Mouse (Mus musculus) embryonic stem cell, embryonic (primary cell): ENCODE data around the gene Gmds.

Source experiments
- CTCF ChIA-PET, 4 experiments: fragments of 300-600 bp in 2 of 4; fragments of 350-600 bp in 2 of 4; sonication (Branson Sonifier 250); formaldehyde crosslinking; loops; one replicate each; lab custom pipeline; 2022; ENCODE audit warnings: inconsistent platforms in 2 of 4; lab: Charles Lee
- POLR2A ChIA-PET, 4 experiments: fragments of 300-600 bp in 2 of 4; fragments of 350-600 bp in 2 of 4; sonication (Branson Sonifier 250); formaldehyde crosslinking; loops; one replicate each; lab custom pipeline; 2022; ENCODE audit warnings: antibody characterized with exemption in 4 of 4, inconsistent platforms in 1 of 4; lab: Charles Lee

The Gmds gene

GRCm38 (mm10) chr13:31929299-31929698, 409.2 kb downstream of the Gmds start:
- ChIA-PET CTCF (no interaction called here), POLR2A (no interaction called here)

GRCm38 (mm10) chr13:31926599-31926998, 411.9 kb downstream of the Gmds start:
- POLR2A ChIA-PET: interaction anchor here in 1 of 4 experiments (0.6 kb wide), 1 partner anchor 49 kb away, joined by 4 read pairs; no protein-coding TSS in a partner anchor
- CTCF ChIA-PET: interaction anchor here in 2 of 4 experiments (0.5 to 0.9 kb wide), 2 partner anchors 135 to 1424 kb away, joined by 3 read pairs; no protein-coding TSS in a partner anchor

DNA sequence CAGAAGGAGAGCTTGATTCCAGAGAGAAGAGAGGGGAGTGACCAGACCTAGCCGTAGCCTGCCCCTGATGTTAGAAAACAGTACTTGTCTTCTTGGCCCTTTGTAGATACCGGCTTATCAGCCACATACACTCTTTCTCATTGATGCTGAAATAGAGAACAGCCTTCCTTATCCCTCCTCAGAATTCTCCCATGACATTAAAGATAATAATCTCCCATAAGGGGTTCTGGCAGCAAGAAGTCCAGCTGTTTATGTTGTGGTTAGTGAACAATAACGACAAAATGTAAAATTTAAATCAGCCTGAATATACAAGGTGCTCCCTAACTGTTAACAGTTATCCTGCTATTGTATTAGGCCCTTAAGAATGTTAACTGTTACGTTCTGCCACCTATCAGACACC, 414.0 kb downstream of the Gmds start:
- ChIA-PET POLR2A (no interaction called here), CTCF (no interaction called here)

DNA sequence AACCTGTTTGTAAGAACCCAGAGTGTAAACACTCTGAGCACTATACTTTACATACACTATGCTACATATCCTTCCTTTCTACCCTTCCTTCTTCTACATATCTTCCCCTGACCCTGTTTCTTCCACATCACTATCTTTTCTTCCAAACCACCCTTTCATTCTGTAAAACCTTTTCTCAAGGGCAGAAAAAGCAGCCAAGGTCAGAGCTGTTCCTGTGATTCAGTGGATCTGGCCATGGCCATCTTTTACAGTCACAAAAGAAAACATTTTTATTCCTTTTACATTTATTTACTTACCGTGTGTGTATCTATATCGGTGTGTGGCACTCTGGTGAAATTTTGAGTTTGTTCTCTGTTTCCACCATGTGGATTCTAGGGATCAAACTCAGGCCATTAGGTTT, 418.8 kb downstream of the Gmds start:
- ChIA-PET CTCF (no interaction called here), POLR2A (no interaction called here)

DNA sequence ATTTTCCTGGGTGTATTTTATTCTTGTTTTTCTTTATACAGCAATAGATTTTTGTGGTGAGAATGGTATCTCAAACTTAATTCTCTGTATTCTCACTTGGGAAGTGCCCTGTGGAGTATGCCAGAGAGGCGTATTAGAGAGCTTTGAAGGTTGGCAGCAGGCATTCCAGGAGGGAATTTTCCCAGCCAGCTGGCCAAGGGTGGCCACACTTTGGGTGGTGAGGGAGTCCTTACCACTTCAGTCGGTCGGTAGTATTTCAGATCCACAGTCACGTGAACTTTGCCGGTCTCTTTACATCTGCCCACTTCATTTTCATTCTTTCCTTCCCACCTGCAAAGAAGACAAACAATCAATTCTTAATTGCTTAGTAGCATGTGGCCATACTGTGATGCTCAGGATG, 421.2 kb downstream of the Gmds start:
- ChIA-PET POLR2A (no interaction called here), CTCF (no interaction called here)

- ChIA-PET POLR2A (no interaction called here), CTCF (no interaction called here)
These were observed 422.8 kb downstream of the Gmds start for GRCm38 (mm10) chr13:31915748-31916147.

DNA sequence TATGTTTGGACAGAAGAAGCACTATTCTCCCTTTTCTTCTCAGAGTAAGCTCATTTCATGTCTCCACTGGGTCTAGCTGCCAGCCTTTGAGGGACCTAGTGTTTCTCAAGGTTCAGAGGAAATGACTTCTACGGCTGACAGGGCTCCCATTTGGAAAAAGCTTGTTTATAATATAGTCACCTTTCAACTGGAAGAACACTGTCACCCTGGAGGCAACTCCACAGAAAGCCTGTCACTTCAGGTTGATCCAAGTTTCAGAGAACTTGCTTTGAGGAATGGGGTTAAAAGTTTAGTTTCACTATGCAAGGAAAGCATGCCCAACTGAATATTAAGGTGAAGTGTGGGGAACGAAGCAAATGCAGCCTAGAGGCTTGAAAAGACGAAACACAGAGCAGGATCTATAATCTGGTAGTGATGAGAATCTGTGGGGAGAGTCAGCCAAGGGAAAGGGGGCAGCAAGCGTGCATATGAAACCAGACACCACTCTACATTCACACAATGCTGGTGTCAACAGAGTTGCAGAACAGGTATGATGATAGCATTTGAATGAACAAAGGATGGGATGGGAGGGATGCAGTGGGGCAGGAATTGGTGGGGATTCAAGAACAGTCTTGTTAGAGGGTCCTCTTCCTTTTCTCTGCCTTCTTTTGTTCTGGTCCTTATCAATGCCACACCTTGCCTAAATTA, 423.5 kb downstream of the Gmds start:
- ChIA-PET POLR2A (interaction anchor here in 2 of 4 experiments (0.6 to 0.8 kb wide), 2 partner anchors 15 to 1123 kb away, joined by 3 to 4 read pairs; no protein-coding TSS in a partner anchor), CTCF (no interaction called here)

DNA sequence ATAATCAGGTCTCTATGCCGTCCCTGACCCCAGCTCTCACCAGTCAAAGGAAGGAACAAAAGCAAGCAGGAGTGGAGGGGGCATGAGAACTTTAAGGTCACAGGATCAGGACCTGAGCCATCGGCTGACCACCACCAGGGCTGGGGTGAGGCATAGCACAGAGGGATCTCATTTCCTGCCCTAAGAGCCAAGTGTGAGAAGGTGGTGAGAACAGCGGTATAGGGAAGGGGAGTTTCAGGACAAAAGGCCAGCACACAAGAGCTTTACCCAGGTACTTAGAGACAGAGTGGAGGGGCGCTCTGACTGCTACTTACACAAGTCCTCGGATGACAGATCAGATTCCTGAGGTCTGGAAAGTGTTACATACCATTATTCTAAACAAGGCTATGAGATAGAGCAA, 426.6 kb downstream of the Gmds start:
- ChIA-PET POLR2A (interaction anchor here in 1 of 4 experiments (0.7 kb wide), 1 partner anchor 33 kb away, joined by 3 read pairs; no protein-coding TSS in a partner anchor), CTCF (no interaction called here)

DNA sequence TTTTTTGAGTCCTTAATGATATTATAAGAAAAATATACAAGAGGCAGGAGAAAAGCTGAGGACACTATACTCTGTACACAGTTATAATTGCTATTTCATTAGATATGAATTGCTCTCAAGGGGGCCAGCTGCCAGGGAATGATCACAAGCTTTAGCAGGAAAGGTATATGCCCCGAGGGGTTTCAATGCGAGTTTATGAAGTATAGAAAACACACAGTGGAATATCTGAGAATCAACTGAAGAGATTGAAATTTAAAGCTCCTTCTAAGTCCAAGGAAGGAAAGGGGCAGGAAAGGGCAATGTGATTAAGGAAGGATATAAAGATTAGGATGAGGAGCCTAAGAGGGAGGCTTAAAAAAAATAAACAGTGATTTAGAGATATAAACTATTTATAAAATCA, 427.2 kb downstream of the Gmds start:
- ChIA-PET POLR2A (interaction anchor here in 1 of 4 experiments (1.1 kb wide), 1 partner anchor 11 kb away, joined by 4 read pairs; no protein-coding TSS in a partner anchor), CTCF (no interaction called here)

- ChIA-PET POLR2A (no interaction called here), CTCF (no interaction called here)
These were observed 429.5 kb downstream of the Gmds start for GRCm38 (mm10) chr13:31909031-31909430.

- POLR2A ChIA-PET: no interaction called here
- CTCF ChIA-PET: no interaction called here
These were observed 432.0 kb downstream of the Gmds start for GRCm38 (mm10) chr13:31906514-31906913.

DNA sequence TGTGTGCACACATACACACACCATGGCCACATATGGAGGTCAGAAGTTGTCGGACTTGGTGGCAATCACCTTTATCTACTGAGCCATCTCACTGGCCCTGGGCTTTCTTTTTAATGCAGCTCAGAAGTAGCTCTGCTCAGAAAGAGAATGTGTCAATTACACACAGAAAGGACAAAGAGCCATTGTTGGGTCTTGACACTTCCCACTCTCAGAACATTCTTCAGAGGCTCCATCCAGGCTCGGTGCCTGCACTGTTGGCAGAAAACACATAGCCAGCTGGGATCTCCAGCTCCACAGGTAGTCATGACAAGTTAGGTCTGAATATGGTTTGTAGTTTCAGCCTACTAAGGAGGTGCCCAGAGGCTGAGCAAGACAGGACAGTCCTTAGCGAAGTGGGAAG, 438.3 kb downstream of the Gmds start:
- ChIA-PET POLR2A (interaction anchor here in 1 of 4 experiments (1.5 kb wide), 1 partner anchor 11 kb away, joined by 4 read pairs; no protein-coding TSS in a partner anchor), CTCF (no interaction called here)

DNA sequence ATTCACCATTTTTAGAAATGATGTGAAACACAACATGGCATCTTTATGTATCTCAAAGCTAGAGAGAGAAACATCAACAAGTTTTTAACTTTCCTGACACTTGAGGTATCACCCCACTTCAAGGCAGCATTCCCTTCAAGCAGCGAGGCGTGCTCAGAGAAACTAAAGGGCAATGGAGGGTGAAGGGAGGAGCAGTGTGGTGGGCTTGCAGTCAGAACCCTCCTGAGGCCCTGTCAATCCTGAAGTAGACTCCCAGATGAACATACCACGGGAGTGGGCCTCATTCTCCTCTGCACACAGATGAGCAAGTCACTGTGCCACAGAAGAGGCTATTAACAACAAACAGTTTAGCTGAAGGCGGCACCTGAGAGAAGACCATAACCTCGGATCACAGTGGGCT, 439.1 kb downstream of the Gmds start:
- POLR2A ChIA-PET: no interaction called here
- CTCF ChIA-PET: no interaction called here

DNA sequence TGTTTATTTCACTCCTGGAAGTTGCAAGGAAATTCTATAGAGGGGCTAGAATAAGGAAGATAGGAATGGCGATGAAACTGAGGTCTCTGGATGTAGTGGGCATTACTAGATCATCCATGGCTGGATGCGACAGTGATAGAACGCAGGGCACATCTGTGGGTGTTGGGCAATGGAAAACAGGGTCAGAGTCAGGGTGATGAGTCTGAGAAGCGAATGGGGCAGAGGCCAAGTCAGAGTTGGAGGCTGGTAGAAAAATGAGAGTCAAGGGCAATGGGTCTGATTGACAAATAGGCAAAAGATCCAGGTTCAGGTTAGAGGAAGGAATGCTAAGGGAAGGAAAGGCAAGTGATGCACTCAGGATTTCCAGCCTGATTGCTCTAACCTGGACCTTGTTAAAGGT, 441.0 kb downstream of the Gmds start:
- ChIA-PET CTCF (no interaction called here), POLR2A (no interaction called here)

DNA sequence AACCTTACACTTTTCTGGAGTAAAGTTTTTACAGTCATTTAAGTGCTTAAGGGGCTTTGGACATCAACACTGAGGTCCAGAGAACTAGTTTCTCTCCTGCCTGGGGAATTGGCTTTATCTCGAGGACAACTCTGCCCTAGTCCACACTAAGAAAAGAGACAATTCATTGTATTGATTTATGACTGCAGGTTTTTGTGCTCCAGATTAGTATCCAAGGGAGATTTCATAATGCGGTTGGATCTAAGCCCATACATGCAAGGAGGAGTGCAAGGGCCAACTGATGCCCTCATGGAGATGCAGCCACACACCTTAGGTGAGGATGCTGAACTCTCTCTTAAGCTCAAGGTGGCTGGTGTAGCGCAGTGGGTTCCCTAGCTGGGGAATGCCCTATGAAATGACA, 444.0 kb downstream of the Gmds start:
- POLR2A ChIA-PET: no interaction called here

GRCm38 (mm10) chr13:31892913-31893514, 445.5 kb downstream of the Gmds start:
- ChIA-PET POLR2A (interaction anchor here in 1 of 4 experiments (0.7 kb wide), 1 partner anchor 254 kb away, joined by 3 read pairs; no protein-coding TSS in a partner anchor), CTCF (no interaction called here)

More for the DNA sequence above, 444.0 kb downstream of the Gmds start:
- CTCF ChIA-PET: no interaction called here

- ChIA-PET CTCF (no interaction called here), POLR2A (interaction anchor here in 1 of 4 experiments (0.5 to 1.2 kb wide), 2 partner anchors 13 to 781 kb away, joined by 3 to 7 read pairs; no protein-coding TSS in a partner anchor)
These were observed 450.0 kb downstream of the Gmds start for GRCm38 (mm10) chr13:31888500-31888899.

- CTCF ChIA-PET: no interaction called here
These were observed 452.8 kb downstream of the Gmds start for GRCm38 (mm10) chr13:31885769-31886168.

GRCm38 (mm10) chr13:31878805-31879477, 459.6 kb downstream of the Gmds start:
- CTCF ChIA-PET: no interaction called here
- POLR2A ChIA-PET: interaction anchor here in 2 of 4 experiments (0.6 kb wide), 2 partner anchors 76 to 86 kb away, joined by 3 read pairs; no protein-coding TSS in a partner anchor

More at GRCm38 (mm10) chr13:31885769-31886168, 452.8 kb downstream of the Gmds start:
- POLR2A ChIA-PET: no interaction called here

GRCm38 (mm10) chr13:31877061-31877460, 461.5 kb downstream of the Gmds start:
- POLR2A ChIA-PET: no interaction called here
- CTCF ChIA-PET: no interaction called here
